Comparison of ENCODE assay signal across 15 mouse cellular contexts in the genomic region with DNA sequence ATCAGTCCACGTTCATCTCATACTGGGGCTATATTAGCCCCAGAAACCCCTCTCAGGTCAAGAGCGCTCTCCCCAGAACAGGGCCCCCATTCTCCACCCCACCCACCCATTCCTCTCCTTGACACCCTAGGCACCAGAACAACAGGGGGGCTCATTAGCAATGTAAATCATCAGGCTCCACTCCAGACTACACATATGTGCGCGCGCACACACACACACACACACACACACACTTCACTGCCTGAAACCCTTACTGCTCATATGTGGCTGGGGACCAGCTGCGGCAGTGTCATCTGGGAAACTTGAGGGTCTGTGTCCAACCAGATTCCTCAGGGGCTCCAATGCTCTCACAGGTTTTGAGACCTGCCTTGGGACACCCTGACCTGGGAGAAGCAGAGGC.
DNase-seq lines count a peak whose midpoint lies in the region; ATAC-seq and TF ChIP-seq lines count a peak whose summit lies in the region.
"Had no signal": no experiment of that assay in that cellular context is flagged by ENCODE, and none has a peak within 500 bp of the region (broad histone marks: within the 10 kb centered on the region; RNA-seq: fewer than 3 reads in every experiment).

No protein-coding gene starts in this region.

- no peak for TF ChIP-seq CTCF in kidney, adult 2 months (conservative IDR thresholded peaks at IDR 0.05; ENCODE audit: insufficient read depth, insufficient read length, low read depth, low read length)
- no peak for TF ChIP-seq CTCF in stomach, postnatal 0 days (IDR thresholded peaks at IDR 0.05; ENCODE audit: low read depth)

- no peak overlapping the region for H3K4me2 ChIP-seq in forebrain, embryonic 13.5 days
- H3K4me2 ChIP-seq in forebrain, embryonic 15.5 days (replicated peaks), result no peak overlapping the region
- no peak overlapping the region for H3K4me2 ChIP-seq in kidney, embryonic 14.5 days (replicated peaks; ENCODE audit: low read depth, low read length)
- no peak overlapping the region for H3K4me2 ChIP-seq in stomach, embryonic 15.5 days
- no peak overlapping the region for H3K4me2 ChIP-seq in stomach, postnatal 0 days (replicated peaks; ENCODE audit: low read depth)
- H3K4me2 ChIP-seq: heart, embryonic 12.5 days had no signal

- TF ChIP-seq POLR2A in kidney, adult 2 months (IDR thresholded peaks at IDR 0.05; ENCODE audit: low read depth, low read length), result no peak

- H3K36me3 ChIP-seq in forebrain, embryonic 13.5 days (ENCODE audit: poor library complexity, severe bottlenecking), result 0 out of 2 replicates have a peak, but pooled peaks cover 5% of the 10 kb centered on the region
- no peaks in the 10 kb centered on the region for H3K36me3 ChIP-seq in forebrain, embryonic 15.5 days
- no peaks in the 10 kb centered on the region for H3K36me3 ChIP-seq in kidney, embryonic 14.5 days (ENCODE audit: control insufficient read depth, insufficient read depth, low read length)
- no peaks in the 10 kb centered on the region for H3K36me3 ChIP-seq in kidney, adult 2 months (ENCODE audit: control insufficient read depth, insufficient read depth, low read length)
- H3K36me3 ChIP-seq in stomach, embryonic 15.5 days, result 0 out of 2 replicates have a peak, but pooled peaks cover 2% of the 10 kb centered on the region
- H3K36me3 ChIP-seq in stomach, postnatal 0 days (ENCODE audit: control insufficient read depth, insufficient read depth, low read length), result no peaks in the 10 kb centered on the region
- H3K36me3 ChIP-seq: embryonic facial prominence, embryonic 10.5 days; heart, embryonic 12.5 days had no signal

- peak overlapping the region; percentile 54; the same call in 1 of the 2 replicates for H3K27ac ChIP-seq in forebrain, embryonic 13.5 days
- no peak overlapping the region for H3K27ac ChIP-seq in forebrain, embryonic 15.5 days (replicated peaks)
- no peak overlapping the region for H3K27ac ChIP-seq in kidney, embryonic 14.5 days (ENCODE audit: low read depth, low read length)
- no peak overlapping the region for H3K27ac ChIP-seq in kidney, adult 2 months (ENCODE audit: insufficient read depth, low read depth, low read length)
- H3K27ac ChIP-seq in stomach, embryonic 15.5 days, result no peak overlapping the region
- H3K27ac ChIP-seq in stomach, postnatal 0 days (replicated peaks), result no peak overlapping the region
- H3K27ac ChIP-seq: embryonic facial prominence, embryonic 10.5 days had no signal

- no peak for DNase-seq in kidney, adult 2 months
- no peak for DNase-seq in stomach, postnatal 0 days (ENCODE audit: low spot score)
- DNase-seq in heart, adult 18-20 months, result no peak
- DNase-seq: adrenal gland, postnatal 10 days; cerebellum, adult 18-20 months; cerebellum, postnatal 10 days; forebrain, postnatal 0 days; gastrocnemius, postnatal 14 days had no signal

- peak; percentile 46; the same call in 1 of the 2 replicates for ATAC-seq in forebrain, embryonic 13.5 days
- ATAC-seq in forebrain, embryonic 15.5 days (replicated peaks), result no peak
- ATAC-seq in kidney, embryonic 14.5 days (ENCODE audit: low FRiP score, low TSS enrichment), result peak; percentile 24; the same call in 1 of the 2 replicates
- ATAC-seq in stomach, embryonic 15.5 days (ENCODE audit: insufficient read depth, low FRiP score, low read depth), result 0 out of 2 replicates have a peak, but pooled peaks have one; percentile 22
- no peak for ATAC-seq in stomach, postnatal 0 days (ENCODE audit: low FRiP score, low TSS enrichment)
- ATAC-seq: forebrain, postnatal 0 days had no signal

- no peak overlapping the region for H3K9ac ChIP-seq in forebrain, embryonic 13.5 days
- H3K9ac ChIP-seq in forebrain, embryonic 15.5 days (replicated peaks), result no peak overlapping the region
- no peak overlapping the region for H3K9ac ChIP-seq in kidney, embryonic 14.5 days (ENCODE audit: low read depth, low read length)
- no peak overlapping the region for H3K9ac ChIP-seq in stomach, embryonic 15.5 days
- H3K9ac ChIP-seq in stomach, postnatal 0 days (ENCODE audit: low read length), result no peak overlapping the region
- H3K9ac ChIP-seq: forebrain, postnatal 0 days; heart, embryonic 12.5 days had no signal

- H3K4me1 ChIP-seq in forebrain, embryonic 13.5 days, result peaks cover 30% of the 10 kb centered on the region
- H3K4me1 ChIP-seq in forebrain, embryonic 15.5 days, result peaks cover 24% of the 10 kb centered on the region
- H3K4me1 ChIP-seq in kidney, embryonic 14.5 days (ENCODE audit: control insufficient read depth, insufficient read depth, low read length), result no peaks in the 10 kb centered on the region
- no peaks in the 10 kb centered on the region for H3K4me1 ChIP-seq in kidney, adult 2 months (ENCODE audit: control insufficient read depth, insufficient read depth, low read length)
- no peaks in the 10 kb centered on the region for H3K4me1 ChIP-seq in stomach, embryonic 15.5 days
- H3K4me1 ChIP-seq in stomach, postnatal 0 days (replicated peaks; ENCODE audit: control insufficient read depth, insufficient read depth), result no peaks in the 10 kb centered on the region
- H3K4me1 ChIP-seq: heart, embryonic 12.5 days had no signal

- WGBS in forebrain, embryonic 13.5 days, result 76% methylated on average over 6 of the region's 6 CpGs
- 71% methylated on average over 6 of the region's 6 CpGs for WGBS in forebrain, embryonic 15.5 days
- 83% methylated on average over 6 of the region's 6 CpGs for WGBS in kidney, embryonic 14.5 days
- 84% methylated on average over 6 of the region's 6 CpGs for WGBS in kidney, adult 2 months
- 85% methylated on average over 6 of the region's 6 CpGs for WGBS in stomach, embryonic 15.5 days
- WGBS in stomach, postnatal 0 days, result 83% methylated on average over 6 of the region's 6 CpGs

- no peak for TF ChIP-seq EP300 in stomach, postnatal 0 days (optimal IDR thresholded peaks at IDR 0.05)

- H3K4me3 ChIP-seq in forebrain, embryonic 13.5 days, result no peak overlapping the region
- no peak overlapping the region for H3K4me3 ChIP-seq in forebrain, embryonic 15.5 days
- no peak overlapping the region for H3K4me3 ChIP-seq in kidney, embryonic 14.5 days (ENCODE audit: low read length)
- H3K4me3 ChIP-seq in kidney, adult 2 months (ENCODE audit: insufficient read depth, low read depth, low read length), result no peak overlapping the region
- H3K4me3 ChIP-seq in stomach, embryonic 15.5 days (replicated peaks), result no peak overlapping the region
- no peak overlapping the region for H3K4me3 ChIP-seq in stomach, postnatal 0 days (ENCODE audit: low read depth, low read length)
- H3K4me3 ChIP-seq: embryonic facial prominence, embryonic 10.5 days; heart, embryonic 12.5 days; hindbrain, embryonic 10.5 days had no signal

- H3K9me3 ChIP-seq in forebrain, embryonic 13.5 days (replicated peaks), result no peaks in the 10 kb centered on the region
- no peaks in the 10 kb centered on the region for H3K9me3 ChIP-seq in forebrain, embryonic 15.5 days
- H3K9me3 ChIP-seq in kidney, embryonic 14.5 days (ENCODE audit: control insufficient read depth, low read length), result no peaks in the 10 kb centered on the region
- no peaks in the 10 kb centered on the region for H3K9me3 ChIP-seq in stomach, embryonic 15.5 days
- H3K9me3 ChIP-seq in stomach, postnatal 0 days (ENCODE audit: control insufficient read depth, low read length), result no peaks in the 10 kb centered on the region
- H3K9me3 ChIP-seq: embryonic facial prominence, embryonic 10.5 days; heart, embryonic 12.5 days; hindbrain, embryonic 10.5 days had no signal

- H3K27me3 ChIP-seq in forebrain, embryonic 13.5 days, result no peaks in the 10 kb centered on the region
- no peaks in the 10 kb centered on the region for H3K27me3 ChIP-seq in forebrain, embryonic 15.5 days
- no peaks in the 10 kb centered on the region for H3K27me3 ChIP-seq in kidney, embryonic 14.5 days (ENCODE audit: control insufficient read depth, insufficient read depth, low read length)
- no peaks in the 10 kb centered on the region for H3K27me3 ChIP-seq in kidney, adult 2 months (replicated peaks; ENCODE audit: control insufficient read depth, insufficient read depth, low read length)
- H3K27me3 ChIP-seq in stomach, embryonic 15.5 days (replicated peaks), result no peaks in the 10 kb centered on the region
- H3K27me3 ChIP-seq in stomach, postnatal 0 days (ENCODE audit: control insufficient read depth, insufficient read depth, low read length), result no peaks in the 10 kb centered on the region

Comparison
In these comparisons a context has a peak if more than half of its experiments do, and no peak if none do; other contexts are left out.
1. ATAC-seq: peak in forebrain, embryonic 13.5 days (single experiment), kidney, embryonic 14.5 days (single experiment) and stomach, embryonic 15.5 days (single experiment); none in forebrain, embryonic 15.5 days (single experiment) and stomach, postnatal 0 days (single experiment).